Mouse (Mus musculus): ENCODE results near the gene Tgfbr1. TPM values are rescaled to one million over a fixed set of nuclear protein-coding genes. Genes with fewer than 3 reads are reported as not detected.

Gene Tgfbr1
- total RNA-seq (2015) (22.9 and 25.3 TPM in 2 replicates), total RNA-seq (2017) (27.8 and 32.9 TPM in 2 replicates)

DNA sequence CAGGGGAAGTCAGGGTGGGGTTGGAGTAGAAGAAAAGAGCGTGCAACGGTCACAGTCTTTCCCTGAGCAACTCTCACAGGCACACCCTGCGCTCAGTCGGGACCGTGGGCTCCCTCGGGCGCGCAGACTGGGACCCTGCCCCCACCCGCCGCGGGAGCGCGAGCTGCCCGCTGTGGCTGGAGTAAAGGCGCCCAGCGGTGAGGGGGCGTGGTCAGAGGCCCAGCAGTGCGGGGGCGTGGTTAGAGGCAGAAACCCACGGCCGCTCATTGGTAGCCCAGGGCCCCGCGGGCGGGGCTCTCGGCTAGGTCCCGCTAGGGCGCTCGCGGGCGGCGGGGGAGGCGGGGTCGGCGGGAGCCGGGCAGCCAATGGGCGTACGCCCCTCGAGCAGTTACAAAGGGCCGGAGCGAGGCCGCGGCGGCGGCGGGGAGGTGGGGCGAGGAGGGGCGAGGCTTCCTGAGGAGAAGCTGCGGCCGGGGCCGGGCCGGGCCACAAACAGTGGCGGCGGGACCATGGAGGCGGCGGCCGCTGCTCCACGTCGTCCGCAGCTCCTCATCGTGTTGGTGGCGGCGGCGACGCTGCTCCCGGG, at the start of gene Tgfbr1:
Gene Tgfbr1 (plus strand): TSS at position 420 of the 586 bp plus-strand sequence.
- ATAC-seq (ENCODE audit: poor library complexity, severe bottlenecking) = peak; percentile 88

DNA sequence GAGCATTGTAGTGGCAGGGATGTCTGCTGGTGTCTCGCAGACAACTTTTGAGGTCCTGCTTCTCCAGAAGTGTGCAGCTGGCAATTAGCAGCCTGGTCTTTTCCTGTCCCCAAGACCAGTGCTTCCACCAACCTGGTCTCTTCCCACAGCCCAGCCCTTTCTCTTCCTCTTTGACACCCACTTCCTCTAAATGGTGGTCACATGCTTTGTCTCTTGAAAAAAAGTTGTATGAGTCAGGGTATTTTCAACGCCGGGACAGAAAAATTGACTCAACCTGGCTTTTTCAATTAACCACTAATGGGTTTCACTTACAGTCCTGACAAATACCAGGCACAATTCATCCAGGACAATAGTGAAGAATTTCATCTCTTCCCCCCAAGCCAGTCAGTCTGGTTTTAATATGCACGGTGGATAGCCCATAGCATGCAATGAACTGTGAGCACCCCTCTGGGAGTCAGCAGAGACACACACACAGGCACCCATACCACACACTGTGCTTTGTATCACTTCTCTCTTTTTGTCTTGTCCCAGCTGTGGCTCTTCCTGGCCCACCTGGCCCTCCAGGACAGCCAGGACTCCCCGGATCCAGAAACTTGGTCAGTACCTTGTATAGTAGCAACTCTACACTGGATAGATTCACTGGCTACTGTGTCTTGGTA, 49.6 kb upstream of the Tgfbr1 start:
- ATAC-seq (ENCODE audit: poor library complexity, severe bottlenecking) = peak; percentile 92

DNA sequence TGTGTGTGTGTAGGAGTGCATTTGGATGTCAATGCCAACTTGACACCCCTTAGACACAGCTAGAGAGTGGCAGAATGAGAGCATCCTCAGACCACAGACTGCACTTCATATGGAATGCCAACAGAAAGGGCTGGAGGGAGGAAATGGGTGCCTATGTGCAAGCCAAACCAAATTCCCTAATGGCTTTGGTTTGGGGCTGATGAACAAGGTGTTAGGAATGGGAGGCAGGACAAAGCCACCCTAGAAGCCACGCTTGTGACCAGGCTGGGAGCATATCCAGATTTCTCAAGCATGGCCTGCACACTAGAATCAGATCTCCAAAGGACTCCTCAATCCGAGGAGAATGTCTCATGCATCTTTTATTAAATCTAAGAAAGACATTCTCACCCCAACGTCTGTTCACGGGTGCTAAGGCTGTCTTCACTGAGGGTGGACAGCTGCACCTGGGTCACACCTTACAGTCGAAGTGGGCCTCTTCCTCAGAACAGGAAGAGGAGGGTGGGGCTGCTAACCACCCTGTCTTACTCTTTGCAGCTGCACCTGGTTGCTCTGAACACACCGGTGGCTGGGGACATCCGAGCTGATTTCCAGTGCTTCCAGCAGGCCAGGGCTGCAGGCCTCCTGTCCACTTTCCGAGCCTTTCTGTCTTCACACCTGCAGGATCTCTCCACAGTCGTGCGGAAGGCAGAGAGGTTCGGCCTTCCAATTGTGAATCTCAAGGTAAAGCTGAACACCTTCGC, 43.0 kb upstream of the Tgfbr1 start:
- peak; percentile 31 for ATAC-seq (ENCODE audit: poor library complexity, severe bottlenecking)

DNA sequence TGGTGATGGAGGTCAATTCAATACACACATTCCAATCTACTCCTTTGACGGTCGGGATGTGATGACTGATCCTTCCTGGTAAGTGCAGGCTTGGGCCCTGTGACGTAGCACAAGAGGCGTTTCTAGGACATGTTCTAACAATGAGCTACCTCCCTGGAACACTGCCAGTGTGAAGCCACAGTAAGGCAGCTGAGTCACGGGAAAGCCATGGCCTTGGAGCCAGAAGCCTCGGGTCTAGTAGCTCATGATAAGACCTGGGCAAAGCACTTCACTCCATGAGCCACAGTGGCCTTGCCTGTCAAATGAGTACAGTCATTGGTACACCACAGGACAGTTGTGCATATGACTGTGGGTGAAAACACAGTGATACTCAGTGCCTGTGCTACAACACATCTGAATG, 42.2 kb upstream of the Tgfbr1 start:
- no peak for ATAC-seq (ENCODE audit: poor library complexity, severe bottlenecking)

DNA sequence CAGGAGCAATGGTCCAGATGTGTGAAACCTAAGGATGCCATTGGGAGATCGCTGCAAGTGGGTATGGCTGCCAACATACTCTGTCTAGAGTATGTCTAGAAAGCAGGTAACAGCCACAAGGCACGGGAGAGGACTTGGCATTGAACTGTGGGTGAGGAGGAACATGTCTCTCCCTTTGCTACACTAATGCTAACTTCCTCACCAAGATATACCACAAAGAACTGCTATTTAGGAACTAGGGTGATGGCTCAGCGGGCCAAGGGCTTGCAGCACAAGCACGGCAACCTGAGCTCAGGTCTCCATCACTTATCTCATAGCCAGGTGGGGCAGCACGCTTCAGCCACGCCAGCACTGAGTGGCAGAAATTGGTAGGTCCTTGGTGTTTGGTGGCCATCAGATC, 41.6 kb upstream of the Tgfbr1 start:
- peak; percentile 61 for ATAC-seq (ENCODE audit: poor library complexity, severe bottlenecking)

DNA sequence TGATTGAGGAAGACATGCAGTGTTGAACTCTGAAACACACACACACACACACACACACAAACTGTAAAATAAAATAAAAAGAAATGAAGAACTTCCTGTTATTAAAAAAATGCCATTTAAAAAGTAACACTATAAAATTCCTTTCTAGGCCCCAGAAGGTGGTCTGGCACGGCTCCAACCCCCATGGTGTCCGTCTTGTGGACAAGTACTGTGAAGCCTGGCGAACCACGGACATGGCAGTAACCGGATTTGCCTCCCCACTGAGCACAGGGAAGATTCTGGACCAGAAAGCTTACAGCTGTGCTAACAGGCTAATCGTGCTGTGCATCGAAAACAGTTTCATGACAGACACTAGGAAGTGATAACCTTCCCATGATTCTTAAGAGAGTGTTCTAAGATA, 41.1 kb upstream of the Tgfbr1 start:
- no peak for ATAC-seq (ENCODE audit: poor library complexity, severe bottlenecking)

DNA sequence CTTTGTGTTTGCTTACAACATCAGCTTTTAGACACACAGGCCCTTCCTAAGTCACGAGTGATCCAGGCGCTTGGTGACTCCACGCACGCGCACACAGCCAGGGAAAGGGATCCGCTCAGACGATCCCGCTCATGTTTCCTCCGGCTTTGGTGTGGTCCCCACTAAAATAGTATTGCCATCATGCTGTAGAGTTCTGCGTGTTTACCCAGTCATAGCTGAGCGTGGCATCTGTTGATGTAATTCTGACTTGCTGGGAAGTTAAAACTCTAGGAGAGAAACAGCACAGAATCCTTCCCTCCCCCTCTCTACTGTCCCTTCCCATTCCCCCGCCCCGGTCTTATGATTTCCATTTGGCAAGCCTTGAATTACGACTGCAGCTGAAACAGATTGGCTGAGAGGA, 40.3 kb upstream of the Tgfbr1 start:
- ATAC-seq (ENCODE audit: poor library complexity, severe bottlenecking) = no peak

DNA sequence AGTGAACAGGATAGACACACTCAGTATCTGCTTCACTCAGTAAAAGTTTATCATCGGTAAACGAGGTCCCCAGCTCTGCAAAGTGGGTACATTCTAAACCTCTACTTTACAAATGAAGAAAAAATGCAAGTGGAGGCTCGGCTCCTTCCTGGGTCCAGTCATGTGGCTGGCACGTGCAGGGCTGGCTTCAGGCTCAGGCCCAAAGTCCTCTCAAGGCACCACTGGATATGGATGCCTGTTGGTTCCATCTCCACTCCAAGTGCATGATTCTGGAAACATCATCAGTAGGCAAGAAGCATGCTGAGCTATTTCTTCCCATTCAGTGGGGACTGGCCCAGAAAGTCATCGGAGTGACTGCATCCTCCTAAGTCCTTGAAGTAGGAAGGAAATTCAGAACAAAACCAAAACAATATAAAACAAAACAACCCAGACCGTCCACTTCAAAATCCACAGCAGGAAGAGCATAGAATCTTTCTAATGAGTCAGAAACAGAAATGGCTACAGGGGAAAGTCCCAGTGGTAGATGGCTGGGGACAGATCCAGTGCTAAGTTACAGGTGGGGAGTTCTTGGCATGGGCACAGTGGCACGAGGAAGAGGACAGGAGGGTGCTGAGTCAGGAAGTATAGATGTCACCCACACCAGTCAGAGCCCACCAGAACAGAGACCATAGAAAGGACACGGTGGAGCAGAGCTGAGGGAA, 39.2 kb upstream of the Tgfbr1 start:
- no peak for ATAC-seq (ENCODE audit: poor library complexity, severe bottlenecking)

DNA sequence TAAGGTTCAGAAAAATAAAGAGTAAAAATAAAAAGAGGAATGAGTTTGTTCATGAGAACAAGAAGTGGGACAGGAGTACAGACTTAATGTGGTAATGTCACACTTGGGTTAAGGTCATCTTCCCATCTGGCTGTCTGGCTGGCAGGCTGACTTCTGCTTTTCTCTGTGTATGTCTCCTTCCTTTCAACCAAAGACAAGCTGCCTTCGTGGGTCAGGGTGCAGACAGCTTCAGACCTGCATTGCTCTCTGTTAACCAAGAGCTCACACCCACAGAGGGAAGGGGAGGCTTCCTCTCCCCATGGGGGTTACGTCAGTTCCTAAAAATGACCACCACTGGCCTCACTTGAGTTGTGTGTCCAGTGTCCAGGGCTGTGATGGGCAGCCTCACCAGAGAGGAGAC, 37.6 kb upstream of the Tgfbr1 start:
- ATAC-seq (ENCODE audit: poor library complexity, severe bottlenecking) = peak; percentile 75

DNA sequence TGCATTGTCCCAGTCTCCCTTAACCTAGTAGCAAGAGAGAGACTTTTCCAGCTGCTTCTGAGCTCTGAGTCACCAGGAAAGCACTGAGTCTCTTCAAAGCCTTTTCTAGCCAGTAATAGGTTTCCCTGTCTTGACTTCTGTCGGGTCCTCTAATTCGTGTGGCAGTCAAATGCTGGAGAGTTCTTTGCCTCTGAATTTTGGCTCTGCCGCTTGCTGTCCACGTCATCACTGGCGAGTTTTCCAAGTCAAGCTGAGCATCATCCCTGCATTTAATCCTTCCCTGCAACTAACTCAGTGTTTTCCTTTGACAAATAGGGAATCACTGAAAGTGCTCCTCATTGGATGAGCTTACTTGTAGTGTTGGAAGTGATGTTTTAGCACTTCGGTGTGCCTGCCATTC, 36.6 kb upstream of the Tgfbr1 start:
- no peak for ATAC-seq (ENCODE audit: poor library complexity, severe bottlenecking)

DNA sequence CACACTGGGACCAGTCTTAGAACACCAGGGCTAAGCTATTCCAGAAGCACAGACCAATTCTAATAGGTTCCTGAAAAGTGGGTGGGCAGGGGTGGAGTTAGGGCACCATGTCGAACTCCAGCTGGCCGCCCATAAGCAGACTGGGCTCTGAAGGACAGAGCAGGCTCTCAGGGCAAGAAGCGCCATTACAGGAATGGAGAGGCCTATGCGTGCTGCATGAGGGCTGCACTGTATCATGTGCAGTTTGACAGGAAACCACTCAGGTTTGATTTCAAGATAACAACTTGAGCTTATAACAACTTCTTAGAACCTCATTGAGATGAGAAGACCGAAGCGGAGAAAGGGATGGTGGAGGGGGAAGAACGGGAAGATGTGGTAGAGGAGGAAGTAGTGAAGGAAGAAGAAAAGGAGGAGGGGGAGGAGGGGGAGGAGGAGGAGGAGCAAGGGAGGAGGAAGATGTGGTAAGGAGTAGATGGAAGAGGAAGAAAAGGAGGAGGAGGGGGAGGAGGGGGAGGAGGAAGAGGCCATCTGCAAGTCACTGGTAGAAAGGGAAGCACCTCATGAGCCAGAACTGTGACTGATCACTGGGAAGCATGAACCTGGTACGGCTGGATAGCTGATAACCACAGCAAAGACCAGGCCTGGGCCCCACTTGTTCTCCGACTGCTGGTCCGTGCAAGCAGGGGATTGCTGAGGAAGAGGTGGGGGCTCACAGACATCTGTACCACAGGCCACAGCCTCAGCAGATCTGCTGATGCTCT, 33.3 kb upstream of the Tgfbr1 start:
- peak; percentile 48 for ATAC-seq (ENCODE audit: poor library complexity, severe bottlenecking)

DNA sequence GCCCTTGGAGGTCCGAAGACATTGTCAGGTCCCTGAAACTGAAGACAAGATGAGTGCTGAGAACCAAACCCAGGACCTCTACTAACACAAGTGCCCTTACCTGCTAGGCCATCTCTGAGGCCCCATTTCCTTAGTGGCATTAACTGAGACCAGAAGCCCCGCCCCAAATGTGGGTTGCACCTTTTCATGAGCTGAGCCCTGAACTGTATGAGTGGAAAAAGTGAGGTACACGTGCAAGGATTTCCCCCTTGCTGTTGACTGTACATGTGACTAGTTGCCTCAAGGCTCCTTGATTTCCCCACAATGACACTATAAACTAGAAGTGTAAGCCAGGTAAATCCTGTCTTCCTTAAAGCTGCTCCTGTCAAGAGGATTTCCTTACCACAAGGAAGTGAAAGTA, 30.7 kb upstream of the Tgfbr1 start:
- peak; percentile 30 for ATAC-seq (ENCODE audit: poor library complexity, severe bottlenecking)

DNA sequence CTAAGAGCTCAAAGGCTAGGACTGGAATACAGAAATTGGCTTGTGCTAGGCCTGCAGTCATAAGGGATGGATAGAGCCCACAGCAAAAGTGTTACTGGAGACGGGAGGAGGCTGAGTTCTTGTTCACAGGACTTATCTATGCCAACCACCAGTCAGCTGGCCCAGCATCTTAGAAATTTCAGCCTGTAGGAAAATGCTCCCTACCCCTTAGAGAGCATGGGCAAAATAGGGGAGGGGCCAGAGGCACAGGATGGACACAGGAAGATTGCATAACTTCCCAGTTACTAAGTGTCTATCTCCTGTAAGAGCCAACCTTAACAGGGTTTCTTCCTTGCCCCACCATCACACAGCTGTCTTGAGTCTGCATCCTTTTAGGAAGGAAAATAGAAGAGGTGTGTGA, 28.8 kb upstream of the Tgfbr1 start:
- ATAC-seq (ENCODE audit: poor library complexity, severe bottlenecking) = 0 out of 2 replicates have a peak, but pooled peaks have one; percentile 11

DNA sequence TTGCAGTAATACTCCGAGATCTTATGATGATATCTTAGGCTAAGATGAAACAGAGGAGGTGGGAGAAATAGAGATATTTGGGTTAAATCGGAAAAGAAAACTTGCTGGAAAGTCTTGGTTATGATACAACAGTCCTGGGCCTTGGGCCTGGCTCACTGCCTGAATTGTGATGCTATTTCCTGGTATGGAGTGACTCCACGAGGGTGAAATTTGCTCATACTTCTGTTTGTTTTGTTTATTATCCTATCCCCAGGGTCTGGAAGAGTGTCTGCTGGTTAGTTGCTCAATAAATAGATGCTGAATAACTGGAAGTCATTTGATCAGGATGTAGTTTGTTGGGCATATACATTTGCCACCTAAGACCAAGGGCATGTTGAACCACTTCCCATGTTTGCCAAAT, 25.2 kb upstream of the Tgfbr1 start:
- ATAC-seq (ENCODE audit: poor library complexity, severe bottlenecking) = no peak

DNA sequence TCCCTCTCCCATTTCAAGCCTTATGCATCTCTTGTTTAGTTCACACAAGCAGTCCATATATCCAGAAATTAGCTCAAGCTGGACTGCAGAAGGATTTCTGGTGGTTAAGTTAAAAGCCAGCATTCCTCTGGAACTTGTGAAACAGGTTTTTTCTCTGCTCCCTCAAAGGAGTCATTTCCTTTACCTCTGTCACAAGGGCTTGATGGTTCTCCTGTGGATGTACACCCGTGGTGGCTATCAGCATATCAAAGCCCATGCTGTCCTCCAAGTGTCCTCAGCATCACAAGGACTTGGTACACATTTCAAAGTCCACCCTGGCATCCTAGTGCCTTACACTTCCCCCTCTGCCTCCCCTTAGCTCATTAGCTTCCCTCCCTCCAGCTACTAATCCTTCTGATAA, 23.7 kb upstream of the Tgfbr1 start:
- ATAC-seq (ENCODE audit: poor library complexity, severe bottlenecking) = no peak

DNA sequence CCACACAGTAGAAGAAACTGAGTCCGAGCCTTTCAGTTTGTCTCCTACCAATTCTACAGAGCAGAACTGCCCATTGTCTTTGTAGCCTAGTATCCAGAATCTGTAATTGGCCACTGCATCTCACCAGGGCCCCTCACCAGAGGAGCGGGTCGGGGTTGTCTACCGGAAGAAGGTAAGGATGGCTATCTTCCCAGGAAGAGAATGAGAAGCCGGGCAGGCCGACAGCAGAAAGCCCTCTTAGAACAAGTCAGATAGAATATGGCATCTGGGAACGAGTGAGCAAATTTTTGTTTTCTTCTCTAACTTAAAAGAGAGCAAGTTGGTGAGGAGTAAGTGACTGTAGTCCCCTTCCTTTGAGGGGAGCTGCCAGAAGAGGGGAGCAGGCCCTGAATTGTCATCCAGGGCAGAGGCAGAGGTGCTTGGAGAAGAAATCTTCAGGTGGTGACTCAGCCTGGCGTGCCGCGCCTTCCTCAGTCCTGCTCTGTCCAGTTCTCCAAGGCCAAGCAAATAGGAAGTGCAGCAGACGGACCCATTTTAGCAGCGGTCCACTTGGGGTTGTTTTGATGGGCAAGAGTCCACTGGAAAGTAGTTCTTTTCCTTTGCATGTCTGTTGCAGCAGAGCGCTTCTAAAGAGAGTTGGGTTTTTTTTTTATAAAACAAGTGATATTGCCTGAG, 22.5 kb upstream of the Tgfbr1 start:
- ATAC-seq (ENCODE audit: poor library complexity, severe bottlenecking) = no peak

DNA sequence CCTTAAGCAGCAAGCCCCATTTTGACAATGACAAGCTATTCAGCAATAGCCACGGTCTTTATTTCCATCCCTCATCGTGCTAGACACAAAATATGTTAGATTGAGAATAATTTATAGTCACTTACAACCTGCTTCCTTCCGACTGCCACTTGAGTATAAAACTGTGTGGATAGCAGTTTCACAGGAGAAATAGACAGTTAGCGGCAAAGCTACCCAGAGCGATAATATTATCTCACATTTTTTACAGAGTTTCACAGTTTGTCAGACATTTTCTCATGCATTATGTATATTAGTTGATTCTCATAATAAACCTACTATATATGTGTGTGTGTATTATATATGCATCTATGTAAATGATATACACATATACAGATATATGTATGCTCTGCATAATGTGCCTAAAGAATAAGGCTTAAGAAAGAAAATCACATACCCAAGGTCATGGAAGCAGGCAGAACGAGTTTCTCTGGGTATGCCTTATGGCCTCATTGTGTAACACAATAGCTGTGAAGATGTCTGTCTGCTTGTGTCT, 20.1 kb upstream of the Tgfbr1 start:
- ATAC-seq (ENCODE audit: poor library complexity, severe bottlenecking) = no peak

DNA sequence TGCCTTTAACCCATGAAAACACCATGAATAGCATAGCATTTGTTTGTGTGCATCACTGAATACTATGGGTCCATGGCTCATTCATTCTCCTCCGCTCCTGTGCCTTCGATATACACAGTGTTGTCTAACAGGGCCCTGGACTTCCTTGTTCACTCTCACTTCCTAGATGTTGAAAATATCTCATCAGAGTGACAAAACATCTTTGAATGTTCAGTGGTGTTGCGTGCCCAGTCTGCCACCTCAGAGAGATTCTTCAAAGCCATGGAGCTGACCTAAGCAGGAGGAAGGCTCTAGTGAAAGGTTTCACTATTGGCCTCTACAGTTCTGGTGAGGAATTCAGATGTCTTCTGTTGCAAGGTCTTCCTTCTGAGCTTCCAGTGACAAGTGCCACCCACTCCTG, 19.5 kb upstream of the Tgfbr1 start:
- peak; percentile 92 for ATAC-seq (ENCODE audit: poor library complexity, severe bottlenecking)

DNA sequence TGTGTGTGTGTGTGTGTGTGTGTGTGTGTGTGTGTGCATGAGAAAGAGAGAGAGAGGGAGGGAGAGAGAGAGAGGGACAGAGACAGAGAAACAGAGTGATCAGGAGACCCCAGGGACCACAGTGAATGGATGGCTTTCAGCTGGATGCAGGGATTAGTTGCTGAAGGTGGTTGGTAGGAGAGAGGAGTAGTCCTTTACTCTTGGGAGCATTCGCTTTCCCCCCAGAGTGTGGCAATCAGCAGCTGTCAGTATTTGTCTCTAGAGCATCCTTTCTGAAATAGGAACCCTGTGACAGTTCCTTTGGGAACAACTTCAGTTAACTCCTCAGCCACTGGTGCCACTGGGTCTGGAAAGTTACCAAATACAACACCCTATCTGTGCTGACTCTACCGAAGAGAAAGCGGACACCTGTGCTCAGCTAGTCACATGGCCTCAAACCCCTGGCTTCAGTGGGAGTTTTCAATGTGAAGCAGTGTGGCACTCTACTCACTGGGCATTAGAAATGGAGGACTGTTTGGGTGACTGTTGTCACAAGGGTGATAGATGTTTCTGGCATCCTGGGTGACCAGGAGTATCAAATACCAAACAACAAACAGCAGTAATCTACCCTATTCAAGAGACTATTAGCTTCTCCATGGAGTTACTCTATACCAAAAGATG, 16.0 kb upstream of the Tgfbr1 start:
- no peak for ATAC-seq (ENCODE audit: poor library complexity, severe bottlenecking)
